Mouse (Mus musculus): ENCODE data around the gene Zswim7. TPM values are rescaled to one million over a fixed set of nuclear protein-coding genes. Genes with fewer than 3 reads are reported as not detected.

Zswim7 gene
- total RNA-seq, 2 experiments from 2014 or later, result 26.7 to 29.2 TPM

DNA sequence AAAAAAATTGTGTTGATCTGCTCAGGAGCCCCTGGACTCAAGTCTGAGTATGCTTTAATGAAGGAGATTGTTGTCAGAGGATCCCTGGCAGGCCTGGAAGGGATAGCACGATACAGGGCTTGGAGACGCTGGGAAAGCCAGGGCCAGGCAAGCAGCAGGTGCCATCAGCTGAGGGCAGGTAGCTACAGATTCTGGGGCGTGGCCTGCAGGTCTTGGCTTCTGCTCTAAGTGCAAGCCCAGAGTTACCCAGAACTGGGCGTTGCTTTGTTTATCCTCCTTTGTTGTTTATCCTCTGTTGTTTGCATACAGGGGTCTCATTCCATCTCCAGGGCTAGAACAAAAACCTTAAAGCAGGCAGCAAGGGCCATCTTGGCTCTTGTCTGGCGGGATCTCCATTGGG is 27.8 kb downstream of the Zswim7 start:
- no peak for DNase-seq

DNA sequence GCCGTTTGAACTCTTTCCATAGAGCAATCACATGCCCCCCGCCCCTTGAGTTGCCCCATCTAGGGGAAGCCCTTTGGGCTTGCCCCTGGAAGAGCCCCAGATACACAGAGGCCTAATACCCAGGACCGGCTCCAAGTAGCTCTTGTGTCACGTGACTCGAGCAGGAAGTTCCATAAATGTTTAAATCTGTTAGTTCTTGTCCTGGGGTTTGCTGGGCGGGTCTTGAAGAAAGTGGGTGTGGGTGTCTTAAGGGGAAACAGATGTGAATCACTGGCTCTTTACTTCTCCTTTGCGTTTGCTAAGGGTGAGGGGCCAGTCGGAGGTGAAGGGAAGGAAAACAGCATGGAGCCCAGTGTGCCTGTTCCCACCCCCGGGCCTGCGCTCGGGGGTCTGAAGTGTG is 30.1 kb downstream of the Zswim7 start:
- peak; percentile 20 for DNase-seq

DNA sequence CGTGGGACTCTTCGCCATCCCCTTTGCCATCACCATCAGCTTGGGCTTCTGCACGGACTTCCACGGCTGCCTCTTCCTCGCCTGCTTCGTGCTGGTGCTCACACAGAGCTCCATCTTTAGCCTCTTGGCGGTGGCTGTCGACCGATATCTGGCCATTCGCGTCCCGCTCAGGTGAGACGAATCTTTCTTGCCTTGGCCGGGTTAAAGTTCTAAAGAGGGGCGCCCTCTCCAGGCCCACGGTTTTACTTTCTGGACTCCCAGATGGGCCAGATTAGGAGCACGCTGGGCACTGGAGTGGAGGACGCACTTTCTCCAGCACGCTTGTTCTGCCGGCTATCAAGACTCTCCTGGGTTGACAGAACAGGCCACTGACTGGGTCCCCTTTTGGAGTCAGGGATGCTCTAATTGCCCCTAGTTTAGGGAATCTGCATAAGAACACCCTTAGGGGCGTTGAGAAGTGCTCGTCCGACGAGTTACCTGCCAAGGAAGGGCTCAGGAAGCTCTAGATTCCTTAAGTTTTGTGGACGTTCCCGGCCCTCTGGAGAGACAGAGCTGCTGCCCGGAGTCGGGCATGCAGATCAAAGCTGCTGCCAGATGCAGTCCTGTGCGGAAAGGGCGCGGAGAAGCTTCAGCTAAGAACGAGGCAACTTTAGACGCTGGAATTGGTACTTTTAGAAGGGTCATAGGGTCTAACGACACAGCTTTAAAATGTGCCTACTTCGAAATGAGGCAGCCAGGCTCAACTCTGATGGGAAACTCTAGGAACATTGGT is 31.7 kb downstream of the Zswim7 start:
- DNase-seq, result no peak

DNA sequence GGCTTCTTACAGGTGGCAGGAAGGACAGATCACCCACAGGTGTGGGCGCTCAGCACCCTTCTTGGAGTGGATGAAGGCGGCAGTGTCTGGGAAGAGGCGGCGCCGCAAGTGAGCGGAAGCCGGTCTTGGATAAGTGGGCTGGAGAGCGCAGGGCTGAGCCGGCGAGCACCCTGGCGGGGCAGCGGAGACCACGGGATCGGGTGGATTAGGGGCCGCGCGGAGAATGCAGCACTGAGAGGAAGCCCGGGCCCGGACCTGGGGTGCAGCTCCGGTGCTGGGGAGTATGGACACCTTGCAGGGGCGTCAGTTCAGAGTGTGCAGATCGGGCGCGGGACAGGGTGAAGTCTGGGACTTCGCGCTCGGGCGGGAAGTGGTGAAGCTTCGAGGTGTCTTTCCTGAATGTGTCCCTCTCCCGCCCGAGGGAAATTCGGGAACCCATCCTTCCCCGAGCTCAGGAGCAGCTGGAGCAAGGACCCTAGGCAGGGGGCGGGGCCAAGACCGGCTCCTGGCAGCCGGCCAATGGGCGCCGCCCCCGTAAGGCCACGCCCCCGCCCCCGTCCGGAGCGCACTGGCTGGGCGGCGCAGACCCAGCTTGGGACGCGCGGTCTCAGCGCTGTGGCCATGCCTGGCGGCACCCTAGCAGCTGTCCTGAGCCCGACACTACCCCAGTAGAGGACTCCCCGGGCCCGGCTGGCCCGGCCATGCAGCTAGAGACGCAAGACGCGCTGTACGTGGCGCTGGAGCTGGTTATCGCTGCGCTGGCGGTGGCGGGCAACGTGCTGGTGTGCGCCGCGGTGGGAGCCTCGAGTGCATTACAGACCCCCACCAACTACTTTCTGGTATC is 32.6 kb downstream of the Zswim7 start, which contains the start of gene Adora2b:
Gene Adora2b (plus strand): TSS at position 584 of the 844 bp plus-strand sequence.
- DNase-seq, result peak; percentile 69

DNA sequence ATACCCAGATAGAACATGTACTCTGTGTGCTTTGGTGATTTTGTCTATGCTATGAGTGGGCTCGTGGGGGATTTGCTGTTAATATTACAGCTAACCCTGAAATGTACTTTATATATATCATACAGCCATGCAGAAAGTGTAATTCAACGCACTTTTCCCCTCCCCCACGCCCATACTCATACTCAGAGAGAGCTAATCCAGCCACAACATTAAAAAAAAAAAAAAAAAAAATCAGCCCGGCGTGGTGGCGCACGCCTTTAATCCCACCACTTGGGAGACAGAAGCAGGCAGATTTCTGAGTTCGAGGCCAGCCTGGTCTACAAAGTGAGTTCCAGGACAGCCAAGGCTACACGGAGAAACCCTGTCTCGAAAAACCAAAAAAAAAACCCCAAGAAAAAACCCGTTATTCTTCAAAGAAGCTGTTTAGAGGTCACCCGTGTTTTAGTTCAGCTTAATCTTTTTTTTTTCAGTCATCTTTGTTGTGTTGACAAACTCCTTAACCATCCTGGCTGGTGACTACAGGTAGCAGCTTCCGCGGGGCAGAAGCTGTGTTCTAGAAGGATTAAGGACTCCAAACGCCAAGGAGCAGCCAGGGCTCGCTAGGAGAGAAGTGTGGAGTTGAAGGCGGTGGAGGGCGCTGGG is 33.3 kb downstream of the Zswim7 start:
- DNase-seq, result no peak

DNA sequence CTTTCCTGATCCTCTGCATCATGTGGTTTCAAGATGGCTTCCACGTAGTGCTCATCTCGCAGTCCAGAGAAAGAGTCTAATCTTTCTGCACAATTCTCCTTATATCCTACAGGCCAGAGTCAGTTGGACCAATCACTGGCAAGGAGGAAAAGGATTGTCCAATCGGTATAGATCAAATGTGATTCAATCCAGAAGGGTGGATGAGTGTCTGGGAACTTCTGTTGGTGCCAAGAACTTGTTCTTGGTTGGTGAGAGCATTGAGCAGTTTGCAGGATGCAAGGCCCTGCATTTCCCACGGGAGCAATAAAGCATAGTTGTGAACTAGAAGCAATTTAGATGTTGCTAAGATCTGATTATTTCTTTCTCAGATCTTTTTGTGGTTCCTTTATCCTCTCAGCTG is 36.7 kb downstream of the Zswim7 start:
- DNase-seq, result no peak

DNA sequence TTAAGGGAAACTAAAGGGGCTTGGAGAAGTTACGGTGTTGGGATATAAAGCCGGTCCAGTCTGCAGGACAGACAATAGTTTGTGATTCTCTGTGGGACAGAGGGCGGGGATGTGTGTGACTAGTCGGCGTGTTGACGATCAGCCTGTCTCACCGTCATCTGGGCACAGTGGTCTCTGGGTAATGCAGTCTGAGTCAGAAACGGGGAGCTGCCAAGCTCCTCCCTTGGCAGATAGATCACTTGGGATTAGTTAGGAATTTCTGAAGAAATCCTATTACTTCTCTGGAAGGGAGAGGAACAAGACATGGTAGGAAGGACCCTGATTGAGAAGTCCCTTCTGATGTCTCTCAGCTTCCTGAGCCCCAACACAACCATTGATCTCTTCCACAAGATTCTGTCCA is 37.3 kb downstream of the Zswim7 start:
- DNase-seq, result no peak

DNA sequence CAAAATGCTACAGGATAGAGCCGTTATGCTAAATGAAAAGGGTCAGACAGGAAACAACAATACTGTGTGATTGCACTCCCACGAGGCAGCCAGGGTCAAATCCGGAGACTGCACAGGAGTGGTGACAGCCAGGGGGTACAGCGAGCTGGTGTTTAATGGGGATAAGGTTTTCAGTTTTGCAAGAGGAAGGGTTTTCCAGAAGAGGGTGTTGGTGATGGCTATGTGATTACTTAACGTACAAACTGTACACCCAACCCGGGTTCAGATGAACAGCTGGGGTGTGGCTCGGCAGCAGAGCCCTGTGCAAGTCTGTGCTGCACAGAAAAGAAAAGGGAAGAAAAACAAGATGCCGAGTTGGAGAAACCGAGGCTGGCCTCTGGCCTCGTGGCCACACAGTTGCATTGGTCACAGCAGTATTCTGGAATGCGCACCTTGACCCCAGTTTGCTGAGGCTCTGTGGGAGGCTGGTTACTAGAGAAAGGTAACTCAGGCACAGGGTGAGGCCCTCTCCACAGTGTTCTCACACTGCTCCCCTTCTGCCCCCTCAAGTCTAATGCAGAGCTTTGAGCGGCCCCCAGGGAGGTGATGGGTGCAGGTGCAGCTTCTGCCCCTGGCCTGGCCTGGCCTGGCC is 40.4 kb downstream of the Zswim7 start:
- DNase-seq, result no peak

DNA sequence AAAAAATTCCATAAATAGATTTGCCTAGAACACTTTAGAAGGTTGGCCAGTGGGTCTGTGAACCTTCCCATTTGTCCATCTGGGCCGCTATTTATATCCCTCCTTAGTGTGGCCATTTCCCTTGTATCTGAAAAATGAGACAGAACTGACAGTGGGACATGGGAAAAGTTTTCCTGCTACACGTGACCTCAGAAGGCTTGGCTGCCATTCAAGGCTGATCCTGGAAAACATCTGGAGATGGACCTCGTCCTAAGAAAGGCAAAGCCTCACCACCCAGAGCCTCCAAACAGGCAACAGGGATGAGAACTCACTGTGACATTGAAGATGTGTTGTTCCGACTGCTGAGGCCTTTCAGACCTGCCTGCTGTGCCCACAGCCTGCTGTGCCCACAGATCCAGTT is 56.4 kb downstream of the Zswim7 start:
- peak; percentile 38 for DNase-seq

DNA sequence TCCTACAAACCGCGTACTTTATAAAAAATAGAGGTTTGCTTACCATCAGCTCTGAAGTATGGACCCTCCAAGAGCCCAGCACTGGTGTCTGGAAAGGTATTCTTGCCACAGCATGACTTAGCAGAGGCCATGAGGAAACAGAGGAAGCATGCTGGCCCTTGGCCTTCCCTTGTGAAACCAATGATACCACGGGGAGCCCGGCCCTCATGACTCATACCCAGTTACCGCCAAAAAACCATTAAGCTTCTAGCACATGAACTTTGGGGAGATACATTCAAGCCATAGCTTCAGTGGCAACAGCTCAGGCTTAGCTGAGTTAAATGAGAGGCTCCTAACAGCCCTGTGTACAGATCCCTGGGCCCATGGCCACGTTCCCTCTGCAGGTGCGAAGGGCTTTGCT is 57.2 kb downstream of the Zswim7 start:
- DNase-seq, result peak; percentile 50

DNA sequence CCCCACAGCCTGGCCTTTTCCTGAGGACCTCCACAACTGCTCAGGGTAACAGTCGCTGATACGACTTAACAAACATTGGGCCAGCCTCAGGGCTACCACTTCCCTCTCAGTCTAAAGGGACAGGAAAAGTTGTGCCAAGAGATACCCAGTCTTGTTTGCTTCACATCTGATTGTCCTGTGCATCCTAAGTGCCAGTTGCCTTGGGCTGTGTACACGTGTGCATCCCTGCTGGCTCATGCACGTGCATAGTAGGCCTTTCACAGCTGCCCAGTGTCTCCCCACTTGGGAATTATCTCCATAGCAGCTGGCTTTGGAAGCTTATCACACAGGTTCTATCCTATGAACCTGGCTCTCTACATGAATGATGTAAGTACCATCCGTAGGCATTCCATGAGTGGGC is 57.8 kb downstream of the Zswim7 start:
- no peak for DNase-seq

DNA sequence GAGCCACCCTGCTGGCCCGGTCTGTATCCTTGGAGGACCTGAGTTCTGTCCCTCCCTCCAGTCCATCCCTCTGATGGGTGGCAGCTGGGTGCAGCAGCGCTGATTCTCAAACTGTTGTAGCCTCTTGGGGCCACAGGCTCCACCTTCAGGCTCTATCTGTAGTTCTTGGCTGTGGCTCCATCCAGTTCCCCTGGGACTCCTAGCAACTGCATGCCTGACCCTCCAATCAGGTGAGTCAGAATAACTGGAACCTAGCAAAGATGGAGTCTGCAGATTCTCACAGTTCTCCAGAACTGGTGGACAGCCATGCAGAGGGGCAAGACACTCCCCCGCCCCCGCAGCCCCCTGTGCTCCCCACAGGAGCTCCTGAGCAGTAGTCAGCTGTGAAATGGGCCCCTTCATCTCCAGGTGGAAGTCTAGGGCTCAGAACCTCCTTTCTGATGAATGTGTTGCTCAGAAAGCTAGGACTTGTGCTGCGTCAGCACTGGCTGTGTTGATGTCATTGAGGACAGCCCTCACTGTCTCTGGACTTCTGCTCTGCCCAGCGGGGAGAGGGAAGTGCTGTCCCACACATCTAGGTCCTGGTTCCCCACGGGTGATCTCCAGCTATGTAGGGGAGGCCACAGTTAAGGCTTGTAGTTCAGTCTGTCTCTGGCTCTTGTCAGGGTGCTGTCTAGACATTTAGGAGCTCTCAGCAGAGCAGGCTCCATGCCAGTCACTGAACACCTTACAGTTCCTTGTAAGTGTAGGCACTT is 60.2 kb downstream of the Zswim7 start:
- peak; percentile 23 for DNase-seq

DNA sequence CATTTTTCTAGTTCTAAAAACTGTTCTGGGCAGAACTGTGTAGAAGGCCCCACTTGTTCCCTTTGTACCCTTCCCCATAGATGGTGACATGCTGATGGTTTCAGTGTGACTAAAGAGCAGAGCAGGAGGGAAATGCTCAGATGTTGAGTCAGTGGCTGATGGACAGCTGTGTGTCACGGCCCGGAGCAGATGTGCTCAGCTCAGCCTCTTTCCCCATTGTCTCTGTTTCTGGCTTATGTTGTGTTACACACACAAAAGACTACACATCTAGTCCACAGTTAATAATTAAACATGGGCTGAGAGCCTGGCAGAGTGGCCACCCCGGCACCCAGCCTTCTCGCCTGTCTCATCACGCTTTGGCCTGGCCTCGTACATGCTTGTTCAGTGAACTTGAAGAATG is 63.4 kb downstream of the Zswim7 start:
- no peak for DNase-seq

Other genes with a start within 250 kb of the Zswim7 start
- under 1 TPM; 0.49 to 0.94 TPM for gene Adora2b, start 32.4 kb downstream of the Zswim7 start, total RNA-seq (2021)
- gene Ttc19, start 98 bp upstream of the Zswim7 start, total RNA-seq (2021), result 10 to 100 TPM; 28.5 to 39.9 TPM
- gene Pigl, start 177.1 kb upstream of the Zswim7 start, total RNA-seq (2021), result 1 to 10 TPM; 1.4 to 1.8 TPM
- gene Ncor1, start 177.2 kb upstream of the Zswim7 start, total RNA-seq (2021), result 100 to 1,000 TPM; 114 to 115 TPM

Measured in gastrocnemius, postnatal 25 days (tissue).